Mouse (Mus musculus): ENCODE measurements around the gene Tbx19. TPM values are rescaled to one million over a fixed set of nuclear protein-coding genes. Genes with fewer than 3 reads are reported as not detected.

The Tbx19 gene
- total RNA-seq, 2 experiments from 2014 or later = not detected

GRCm38 (mm10) chr1:165132187-165132877 lies 28.2 kb downstream of the Tbx19 start:
- DNase-seq (ENCODE audit: low spot score in 2 of 2) = peak; percentile 79 to 86
- intact Hi-C loops (cut with DNase I) = loop anchor here (5.0 kb wide), 1 partner anchor 815 kb away; no protein-coding TSS in a partner anchor

DNA sequence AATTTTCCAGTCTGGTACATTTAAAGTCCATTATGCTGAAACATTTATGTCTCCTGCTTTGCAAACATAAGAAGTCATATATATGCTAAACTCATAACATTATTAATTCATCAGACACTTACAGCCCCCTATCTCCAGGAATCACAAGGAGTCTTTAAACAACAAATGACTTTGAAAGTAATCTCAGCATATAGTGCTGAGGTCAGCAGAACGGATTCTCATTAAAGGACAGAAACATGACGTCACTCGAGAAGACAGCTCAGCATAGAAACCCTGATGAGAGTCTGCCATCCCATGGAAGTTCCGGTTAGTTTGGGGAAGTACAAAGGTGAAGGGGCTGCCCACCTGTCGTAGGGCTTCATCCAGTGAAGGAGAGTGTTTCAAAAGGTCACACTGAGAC lies 31.0 kb downstream of the Tbx19 start:
- DNase-seq (ENCODE audit: low spot score in 2 of 2) = no peak
- intact Hi-C loops (cut with DNase I) = loop anchor here (10.0 kb wide), 1 partner anchor 535 kb away; no protein-coding TSS in a partner anchor

DNA sequence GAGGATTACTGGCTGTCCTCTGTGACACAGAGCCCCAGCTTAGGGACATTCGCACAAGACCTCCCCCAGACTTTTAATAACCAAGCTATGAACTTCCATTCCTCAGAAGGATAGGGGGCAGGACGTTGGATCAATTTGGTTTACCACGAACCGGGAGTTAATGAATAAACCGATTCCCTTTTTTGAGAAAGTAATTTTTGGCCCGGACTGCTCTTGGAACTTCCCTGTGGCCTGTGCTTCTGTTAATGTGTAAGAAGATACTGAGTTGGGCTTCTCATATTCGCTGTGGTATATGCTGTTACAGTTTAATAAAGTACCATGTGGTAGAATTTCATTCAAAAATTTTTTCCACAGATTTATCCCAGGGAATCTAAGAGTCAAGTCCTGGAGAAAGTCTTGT lies 39.5 kb downstream of the Tbx19 start:
- intact Hi-C loops (cut with DNase I) = loop anchor here (5.0 to 10.0 kb wide), 3 partner anchors 224 to 664 kb away; partner anchors contain the start of gene Atp1b1
- no peak for DNase-seq (ENCODE audit: low spot score in 2 of 2)

DNA sequence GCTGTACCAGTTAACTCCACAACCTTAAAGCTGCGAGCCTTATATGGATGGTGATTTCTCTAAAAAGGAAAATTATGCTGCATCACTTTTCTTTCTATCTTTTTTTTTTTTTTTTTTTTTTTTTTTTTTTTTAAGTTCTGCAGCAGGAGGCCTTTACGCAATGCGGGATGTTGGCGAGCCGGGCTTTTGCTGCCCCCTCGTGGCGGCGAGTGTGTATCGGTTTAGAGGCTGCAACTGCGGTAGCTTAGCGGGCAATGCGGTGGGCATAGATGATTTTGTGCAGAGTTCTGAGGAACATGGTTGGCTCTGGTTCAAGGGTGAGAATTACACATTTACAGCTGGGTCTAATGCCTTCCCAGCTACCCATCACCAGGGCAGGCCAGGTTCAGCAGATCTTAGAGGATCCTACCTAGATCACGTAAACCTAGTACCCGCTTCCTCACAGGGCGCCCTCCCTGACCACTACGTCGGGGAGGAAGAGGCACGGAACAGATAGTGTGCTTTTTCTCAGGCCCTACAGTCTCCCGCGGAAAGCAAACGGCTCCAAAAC lies 40.1 kb downstream of the Tbx19 start:
- intact Hi-C loops (cut with DNase I) = loop anchor here (1.0 to 10.0 kb wide), 4 partner anchors 111 to 663 kb away; partner anchors contain the start of gene Atp1b1
- DNase-seq (ENCODE audit: low spot score in 2 of 2) = peak; percentile 84 to 90

DNA sequence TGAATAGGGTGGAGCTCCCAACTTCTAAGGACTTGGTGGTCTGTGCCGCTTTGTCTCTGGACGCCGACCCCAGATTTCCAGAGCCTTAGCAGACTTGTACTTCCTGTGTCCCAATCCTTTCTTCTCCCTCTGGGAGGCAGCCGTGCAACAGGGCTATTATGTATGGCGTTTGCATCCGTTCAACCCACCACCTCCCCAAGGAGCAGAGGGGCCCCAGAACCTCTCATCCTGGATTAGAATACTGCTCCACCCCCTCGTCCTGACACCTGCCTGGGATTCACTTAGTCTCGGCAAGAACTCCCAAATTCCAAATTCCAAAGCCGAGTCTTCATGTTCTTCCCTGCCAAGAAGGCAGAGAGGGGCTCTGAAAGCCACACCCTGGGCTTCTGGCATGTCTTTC lies 40.8 kb downstream of the Tbx19 start:
- DNase-seq (ENCODE audit: low spot score in 2 of 2) = peak in 1 of 2 experiments; percentile 32
- intact Hi-C loops (cut with DNase I) = loop anchor here (1.0 to 10.0 kb wide), 6 partner anchors 112 to 662 kb away; partner anchors contain the start of gene Atp1b1

DNA sequence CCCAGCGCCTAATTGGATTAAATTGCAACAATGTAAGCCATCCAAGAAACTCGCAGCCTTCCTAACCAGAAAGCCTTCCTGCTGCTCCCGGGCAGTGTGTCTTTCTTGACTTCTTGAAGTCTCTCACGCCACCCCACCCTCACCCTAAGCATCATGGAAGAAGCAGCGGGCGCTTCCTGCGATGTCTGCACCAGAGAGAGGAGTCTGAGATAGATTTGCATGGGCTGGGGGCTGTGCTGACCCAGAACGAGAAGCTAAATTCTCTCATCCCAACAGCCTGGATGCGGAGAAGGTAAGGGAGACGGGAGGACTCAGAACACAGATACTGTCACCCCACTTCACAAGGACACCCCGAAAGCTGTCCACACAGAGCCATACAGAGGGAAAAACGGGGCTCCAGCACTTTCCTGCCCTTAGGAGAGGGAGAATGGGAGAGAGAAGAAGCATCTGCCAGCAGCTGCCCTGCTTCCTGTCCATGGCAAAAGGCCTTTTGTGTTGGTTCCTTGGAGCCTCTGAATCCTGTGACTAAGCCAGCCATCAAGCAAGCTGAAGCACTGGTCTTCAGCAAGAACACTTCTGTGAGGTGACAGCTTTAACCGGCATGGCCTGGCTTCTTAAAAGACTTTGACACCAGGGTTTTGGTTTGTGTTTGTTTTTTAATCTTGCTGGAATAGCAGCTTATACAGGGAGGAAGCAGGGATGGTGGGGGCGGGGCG lies 41.4 kb downstream of the Tbx19 start:
- DNase-seq (ENCODE audit: low spot score in 2 of 2) = no peak
- intact Hi-C loops (cut with DNase I) = loop anchor here (5.0 to 10.0 kb wide), 2 partner anchors 334 to 432 kb away; no protein-coding TSS in a partner anchor

GRCm38 (mm10) chr1:165114460-165115175 lies 46.0 kb downstream of the Tbx19 start:
- intact Hi-C loops (cut with DNase I) = loop anchor here (5.0 to 10.0 kb wide), 4 partner anchors 37 to 427 kb away; no protein-coding TSS in a partner anchor
- DNase-seq (ENCODE audit: low spot score in 2 of 2) = peak in 1 of 2 experiments; percentile 41

DNA sequence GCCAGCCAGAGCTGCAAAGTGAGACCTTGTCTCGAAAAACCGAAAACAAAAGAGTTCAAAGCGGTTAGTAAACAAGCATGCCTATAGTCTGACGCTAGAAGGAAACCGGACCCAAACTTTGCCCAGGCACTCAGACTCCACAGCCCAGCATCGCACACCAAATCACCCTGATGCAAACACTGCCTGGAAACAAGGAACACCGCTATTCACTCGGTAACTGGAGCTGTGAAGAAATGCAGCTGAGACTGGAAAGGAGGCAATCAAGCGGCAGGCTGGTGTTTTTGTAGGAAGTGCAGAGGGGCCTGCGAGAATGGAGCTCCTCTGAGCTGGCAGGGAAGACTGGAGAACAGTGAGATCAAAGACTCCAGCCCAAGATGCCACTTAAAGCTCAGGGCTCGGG lies 46.9 kb downstream of the Tbx19 start:
- intact Hi-C loops (cut with DNase I) = loop anchor here (5.0 to 10.0 kb wide), 3 partner anchors 36 to 329 kb away; no protein-coding TSS in a partner anchor
- DNase-seq (ENCODE audit: low spot score in 2 of 2) = no peak

- intact Hi-C loops (cut with DNase I) = loop anchor here (5.0 to 10.0 kb wide), 3 partner anchors 33 to 326 kb away; no protein-coding TSS in a partner anchor
- no peak for DNase-seq (ENCODE audit: low spot score in 2 of 2)
Measured at GRCm38 (mm10) chr1:165110659-165111058, 49.9 kb downstream of the Tbx19 start.

DNA sequence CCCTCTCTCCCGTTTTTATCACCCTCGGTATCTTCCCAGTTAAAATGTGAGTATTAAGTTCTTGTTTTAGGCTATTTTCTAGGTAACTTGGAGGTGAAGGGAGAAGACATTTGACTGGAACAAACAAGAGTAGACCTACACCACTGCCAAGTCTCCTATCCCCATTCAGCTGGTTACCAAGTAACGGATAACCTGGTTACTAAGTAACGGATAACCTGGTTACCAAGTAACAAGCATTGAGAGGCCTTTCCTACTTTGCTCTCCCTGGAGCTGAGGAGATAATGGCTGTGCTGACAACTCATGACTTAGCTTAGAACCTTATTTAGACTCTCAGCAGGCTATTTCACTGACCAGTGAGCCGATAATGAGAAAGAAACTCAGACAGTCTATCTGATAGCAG lies 51.4 kb downstream of the Tbx19 start:
- intact Hi-C loops (cut with DNase I) = no loop called here
- no peak for DNase-seq (ENCODE audit: low spot score in 2 of 2)

DNA sequence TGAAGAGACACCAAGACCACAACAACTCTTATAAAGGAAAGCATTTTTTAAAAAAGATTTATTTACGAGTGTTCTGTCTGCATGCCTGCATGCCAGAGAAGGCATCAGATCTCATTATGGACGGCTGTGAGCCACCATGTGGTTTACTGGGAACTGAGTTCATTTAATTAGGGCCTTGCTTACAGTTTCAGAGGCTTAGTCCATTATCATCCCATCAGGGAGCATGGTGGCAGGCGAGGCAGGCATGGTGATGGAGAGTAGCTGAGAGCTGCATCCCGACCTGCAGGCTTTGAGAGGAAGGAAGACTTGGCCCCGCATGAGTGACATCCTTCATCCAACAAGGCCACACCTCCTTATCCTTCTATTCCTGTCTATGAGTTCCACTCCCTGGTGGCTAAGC lies 52.1 kb downstream of the Tbx19 start:
- intact Hi-C loops (cut with DNase I) = no loop called here
- no peak for DNase-seq (ENCODE audit: low spot score in 2 of 2)

GRCm38 (mm10) chr1:165106011-165106385 lies 54.6 kb downstream of the Tbx19 start:
- intact Hi-C loops (cut with DNase I) = no loop called here
- no peak for DNase-seq (ENCODE audit: low spot score in 2 of 2)

DNA sequence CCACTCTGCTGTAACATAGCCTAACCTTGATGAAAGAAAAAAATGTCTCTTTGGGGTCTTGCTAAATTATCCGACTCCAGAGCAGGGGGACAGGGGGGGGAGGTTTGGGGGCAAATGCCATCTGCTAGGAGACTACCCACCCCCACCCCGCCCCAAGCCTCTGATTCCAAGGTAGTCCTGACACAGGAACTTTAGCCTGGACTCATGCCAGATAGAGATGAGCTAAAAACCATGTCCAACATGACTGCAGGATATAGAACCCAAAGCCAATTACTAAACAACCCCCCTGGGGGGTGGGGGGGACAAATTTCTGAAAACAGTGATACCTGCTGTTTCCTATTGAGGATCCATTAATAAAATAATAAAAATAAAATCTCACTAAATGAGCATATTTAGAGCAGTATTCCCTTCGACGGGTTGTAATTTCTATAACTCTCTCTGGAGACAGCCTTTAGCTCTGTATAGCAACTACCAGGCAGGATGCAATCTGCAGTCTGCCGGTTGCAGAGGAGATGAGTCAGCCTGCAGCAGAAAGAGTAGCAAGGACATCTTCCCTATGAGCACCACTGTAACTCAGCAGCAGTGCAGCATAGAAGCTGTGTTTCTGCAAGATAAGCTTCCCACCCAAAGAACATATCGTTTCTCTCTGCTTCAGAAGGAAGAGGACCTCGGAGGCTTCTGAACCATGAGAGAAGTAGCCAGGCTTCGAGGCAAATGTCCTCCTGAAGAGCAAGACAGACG lies 55.1 kb downstream of the Tbx19 start:
- intact Hi-C loops (cut with DNase I) = no loop called here
- peak in 1 of 2 experiments; percentile 33 for DNase-seq (ENCODE audit: low spot score in 2 of 2)

DNA sequence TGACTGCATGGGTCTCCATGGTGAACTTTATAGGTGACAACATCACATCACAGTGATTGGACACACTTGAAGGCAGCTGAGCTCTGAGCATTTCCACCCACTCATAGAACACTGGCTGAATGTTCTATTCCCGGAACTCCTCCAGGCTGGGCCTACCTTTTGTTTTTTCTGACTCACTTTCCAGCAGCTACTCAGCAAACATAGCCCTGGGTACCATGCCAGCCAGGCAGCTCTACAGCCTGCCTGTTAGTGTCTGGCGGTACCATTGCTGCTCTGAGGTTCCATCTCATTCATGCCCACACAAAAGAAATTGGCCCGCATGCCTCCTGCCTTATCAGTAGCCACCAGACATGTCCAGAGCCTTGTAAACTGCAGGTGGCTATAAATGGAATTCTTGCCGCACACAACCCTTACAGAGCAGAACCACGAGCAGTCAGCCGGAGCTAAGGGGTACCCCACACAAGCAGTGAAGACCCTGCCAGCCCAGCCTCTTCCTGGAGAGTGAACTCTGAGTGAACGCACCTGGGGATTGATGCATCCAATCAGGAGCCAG lies 55.8 kb downstream of the Tbx19 start:
- DNase-seq (ENCODE audit: low spot score in 2 of 2) = peak; percentile 74 to 80
- intact Hi-C loops (cut with DNase I) = no loop called here

GRCm38 (mm10) chr1:165099569-165099968 lies 61.0 kb downstream of the Tbx19 start:
- intact Hi-C loops (cut with DNase I) = no loop called here

DNA sequence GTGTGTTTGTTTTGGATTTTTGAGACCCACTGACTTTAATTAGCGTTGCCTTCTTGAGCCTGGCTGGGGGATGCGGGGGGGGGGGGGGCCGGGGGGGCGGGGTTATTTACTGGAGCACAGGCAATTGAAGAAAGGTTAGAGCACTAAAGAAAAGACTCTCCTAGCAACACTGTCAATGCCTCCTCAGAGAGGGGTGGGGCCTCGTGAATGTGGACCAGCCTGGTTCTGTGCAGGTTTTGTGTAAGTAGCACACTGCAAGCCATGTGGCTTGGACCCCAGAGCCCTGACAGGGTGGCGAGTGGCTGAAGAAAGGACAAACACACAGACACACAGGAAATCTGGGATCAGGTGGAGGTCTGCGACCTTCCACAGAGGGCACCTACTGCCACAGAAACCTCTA lies 65.7 kb downstream of the Tbx19 start:
- DNase-seq (ENCODE audit: low spot score in 2 of 2) = no peak
- intact Hi-C loops (cut with DNase I) = no loop called here

More at GRCm38 (mm10) chr1:165099569-165099968, 61.0 kb downstream of the Tbx19 start:
- no peak for DNase-seq (ENCODE audit: low spot score in 2 of 2)

DNA sequence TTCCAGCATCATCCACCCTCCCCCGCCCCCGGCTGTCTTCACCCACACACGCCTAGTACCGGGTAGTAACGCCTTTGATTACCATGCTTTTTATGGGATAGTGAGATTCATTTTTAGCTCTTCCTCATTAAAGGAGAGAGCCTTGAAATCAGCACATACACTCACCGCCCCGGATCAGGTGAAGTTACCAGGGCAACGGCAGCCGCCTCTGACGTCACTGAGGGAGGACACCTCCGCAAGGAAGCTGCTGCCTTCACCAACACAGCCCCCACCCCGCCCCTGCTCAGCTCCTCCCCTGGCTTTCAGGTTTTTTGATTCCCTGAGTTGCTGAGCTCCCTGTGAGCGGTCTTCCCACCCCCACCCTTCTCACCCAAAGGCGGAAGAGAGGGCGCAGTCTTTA lies 68.9 kb downstream of the Tbx19 start:
- intact Hi-C loops (cut with DNase I) = no loop called here
- DNase-seq (ENCODE audit: low spot score in 2 of 2) = peak; percentile 82 to 87

GRCm38 (mm10) chr1:165089556-165089955 lies 71.0 kb downstream of the Tbx19 start:
- no peak for DNase-seq (ENCODE audit: low spot score in 2 of 2)
- intact Hi-C loops (cut with DNase I) = no loop called here
